Mouse (Mus musculus) erythroblast, embryonic 14.5 days (primary cell): ENCODE measurements around the gene Sesn1.
"Not testable (repeated sequence)": the region's sequence is repeated elsewhere in the genome, so short reads cannot be mapped to it uniquely, and the experiment has no call there.

Experiments
- GATA1 ChIP-seq: IDR thresholded peaks from 2 replicates; pipeline ENCODE4 v1.6.1; 2012; ENCODE audit warnings: low read length, inconsistent platforms, mixed read lengths
- TAL1 ChIP-seq: IDR thresholded peaks from 3 replicates; pipeline ENCODE4 v1.6.1; 2012; ENCODE audit warnings: low read length, inconsistent platforms, mixed read lengths

DNA sequence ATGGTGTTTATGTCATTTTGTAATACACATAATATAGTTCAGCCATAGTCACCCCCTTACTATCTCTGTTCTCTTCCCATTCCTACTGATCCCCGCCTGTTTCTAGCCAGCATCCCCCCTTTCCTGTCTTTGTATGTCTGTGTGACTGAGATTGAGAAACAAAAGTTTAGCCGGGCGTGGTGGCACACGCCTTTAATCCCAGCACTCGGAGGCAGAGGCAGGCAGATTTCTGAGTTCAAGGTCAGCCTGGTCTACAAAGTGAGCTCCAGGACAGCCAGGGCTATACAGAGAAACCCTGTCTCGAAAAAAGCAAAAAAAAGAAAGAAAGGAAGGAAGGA is 9.0 kb downstream of the Sesn1 start:
- not testable (repeated sequence) for TF ChIP-seq TAL1, GATA1
